Mouse (Mus musculus) limb, embryonic 14.5 days (tissue): ENCODE results near the gene Krtap7-1. TPM values are rescaled to one million over a fixed set of nuclear protein-coding genes. Genes with fewer than 3 reads are reported as not detected.

Experiments
- ATAC-seq: fragments of 200-750 bp; cut with Nextera tagmentation; 2 replicates; pipeline ENCODE4 v1.8.0; 2017; ENCODE audit warnings: low read depth, moderate number of reproducible peaks, moderate TSS enrichment; ENCODE audit not compliant: low FRiP score
- DNase-seq: peaks from one replicate; pipeline ENCODE4 v3.0.0-alpha.2; 2015; ENCODE audit warnings: low spot score
- H3K27ac ChIP-seq: fragments of 300-500 bp; sonication (generic); replicated peaks from 2 replicates; pipeline ENCODE4 v1.5.1; 2014; ENCODE audit warnings: low read depth, mild to moderate bottlenecking, low read length, moderate library complexity, mixed read lengths
- H3K27me3 ChIP-seq: fragments of 300-500 bp; sonication (generic); 2 replicates; pipeline ENCODE4 v1.6.1; 2014; ENCODE audit warnings: low read length, mixed read lengths; ENCODE audit not compliant: control insufficient read depth, insufficient read depth
- H3K36me3 ChIP-seq: fragments of 300-500 bp; sonication (generic); 2 replicates; pipeline ENCODE4 v1.6.1; 2014; ENCODE audit warnings: mild to moderate bottlenecking, low read length, moderate library complexity, mixed read lengths; ENCODE audit not compliant: control insufficient read depth, insufficient read depth
- H3K4me1 ChIP-seq: fragments of 300-500 bp; sonication (generic); 2 replicates; pipeline ENCODE4 v1.6.1; 2014; ENCODE audit warnings: antibody characterized with exemption, low read length, mixed read lengths; ENCODE audit not compliant: control insufficient read depth, insufficient read depth
- H3K4me2 ChIP-seq: fragments of 300-500 bp; sonication (generic); replicated peaks from 2 replicates; pipeline ENCODE4 v1.6.1; 2014; ENCODE audit warnings: low read depth, mild to moderate bottlenecking, low read length, moderate library complexity; ENCODE audit not compliant: severe bottlenecking
- H3K4me3 ChIP-seq: fragments of 300-500 bp; sonication (generic); replicated peaks from 2 replicates; pipeline ENCODE4 v1.5.1; 2014; ENCODE audit warnings: low read length
- H3K9ac ChIP-seq: fragments of 300-500 bp; sonication (generic); 2 replicates; pipeline ENCODE4 v1.6.1; 2014; ENCODE audit warnings: mild to moderate bottlenecking, low read depth, low read length, moderate library complexity; ENCODE audit not compliant: severe bottlenecking
- H3K9me3 ChIP-seq: fragments of 300-500 bp; sonication (generic); 2 replicates; pipeline ENCODE4 v1.6.1; 2016; ENCODE audit warnings: low read length; ENCODE audit not compliant: control insufficient read depth
- POLR2A ChIP-seq: fragments of 200-500 bp; IDR thresholded peaks from 2 replicates; pipeline ENCODE4 v1.8.0; 2012; ENCODE audit warnings: inconsistent platforms, mild to moderate bottlenecking, moderate library complexity, borderline replicate concordance; ENCODE audit not compliant: insufficient read depth, insufficient read length; ENCODE audit errors: extremely low read depth
- WGBS: fragments of 180-500 bp; shearing (Covaris S2); extraction: QIAGEN DNeasy Blood & Tissue Kit; methylation state at CpG from one replicate; pipeline ENCODE4 v1.1.7; 2014; 5-methylcytosine and 5-hydroxymethylcytosine counted together
- polyA plus RNA-seq, 2 experiments: library from polyadenylated mRNA; depleted of rRNA in 1 of 2; stranded (reverse) in 1 of 2; unstranded in 1 of 2; fragments of >200 nt; fragmentation: Nextera tagmentation in 1 of 2; extraction: Ambion mirVana in 1 of 2; gene quantifications; 2 replicates each; pipeline versions ENCODE4 v1.2.1 to v1.2.3; 2012 to 2014

The Krtap7-1 gene
- polyA plus RNA-seq, 2 experiments: not detected

DNA sequence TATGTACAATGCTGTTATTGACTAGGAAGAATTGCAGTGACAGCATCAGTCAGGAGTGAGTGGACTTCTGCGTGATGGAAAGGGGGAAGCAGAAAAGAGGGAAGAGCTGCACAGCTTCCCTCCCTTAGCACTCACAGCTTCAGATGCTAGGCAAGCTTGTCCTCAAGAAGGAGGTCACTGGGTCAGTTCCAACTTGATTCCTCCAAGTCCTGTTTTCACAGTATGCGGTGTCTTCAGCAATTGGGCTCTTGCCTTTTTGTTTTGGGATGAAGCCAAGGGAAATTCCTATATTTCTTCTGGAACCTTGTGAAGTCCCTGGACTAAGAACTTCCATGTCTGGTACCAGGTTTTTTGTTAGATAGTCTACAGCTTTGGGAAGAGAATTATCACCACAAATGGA lies 4.6 kb downstream of the Krtap7-1 start:
- Histone ChIP-seq H3K9me3 (no peaks in the 10 kb centered on the region), H3K9ac (no peak overlapping the region), H3K4me1 (no peaks in the 10 kb centered on the region), H3K27me3 (no peaks in the 10 kb centered on the region), H3K36me3 (no peaks in the 10 kb centered on the region), H3K4me2 (no peak overlapping the region), H3K27ac (no peak overlapping the region), H3K4me3 (no peak overlapping the region)
- ATAC-seq: no peak
- no peak for TF ChIP-seq POLR2A
- DNase-seq: no peak
- WGBS: 55% methylated on average over 2 of the region's 2 CpGs

DNA sequence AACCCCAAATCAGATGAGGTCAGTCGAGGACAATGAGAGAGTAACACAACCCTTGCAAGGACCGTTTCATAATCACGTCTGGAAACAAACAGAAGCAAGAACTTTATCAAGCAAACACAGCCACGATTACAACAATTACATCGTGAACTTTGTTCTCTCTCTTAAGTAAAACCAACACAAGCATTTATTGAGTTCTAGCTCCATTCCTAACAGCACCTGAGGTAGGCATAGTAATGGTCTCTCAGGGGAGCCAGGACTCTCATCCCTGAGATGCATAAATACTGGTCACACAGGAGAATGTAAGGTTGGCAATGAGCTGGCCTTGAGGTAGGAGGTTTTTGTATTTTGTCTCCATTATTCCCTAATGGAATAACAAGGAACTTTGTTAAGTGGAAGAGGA lies 6.3 kb downstream of the Krtap7-1 start:
- Histone ChIP-seq H3K27ac (no peak overlapping the region), H3K27me3 (no peaks in the 10 kb centered on the region), H3K4me3 (no peak overlapping the region), H3K4me1 (no peaks in the 10 kb centered on the region), H3K9me3 (no peaks in the 10 kb centered on the region), H3K9ac (no peak overlapping the region), H3K4me2 (no peak overlapping the region), H3K36me3 (no peaks in the 10 kb centered on the region)
- no peak for TF ChIP-seq POLR2A
- no peak for DNase-seq
- no peak for ATAC-seq
- WGBS: 80% methylated on average over 5 of the region's 5 CpGs

DNA sequence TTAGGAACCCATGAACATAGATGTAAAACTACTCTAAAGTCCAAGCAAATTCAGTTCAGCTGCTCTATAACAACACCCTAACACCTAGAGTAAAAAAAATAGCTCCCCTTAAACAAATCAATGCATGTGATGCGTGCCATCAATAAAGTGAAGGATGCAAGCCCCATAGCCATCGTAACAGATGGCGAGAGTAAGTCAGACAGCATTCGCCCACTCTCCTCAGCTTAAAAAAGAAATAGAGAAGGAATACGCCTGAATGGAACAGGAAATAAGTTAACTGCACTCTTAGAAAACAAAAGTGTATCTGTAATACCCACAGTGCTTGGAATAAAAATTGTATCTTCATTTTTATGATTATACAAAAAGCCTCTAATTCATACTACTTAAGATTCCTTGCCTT lies 11.1 kb downstream of the Krtap7-1 start:
- Histone ChIP-seq H3K9ac (no peak overlapping the region), H3K9me3 (no peaks in the 10 kb centered on the region), H3K27me3 (no peaks in the 10 kb centered on the region), H3K4me2 (no peak overlapping the region), H3K4me1 (no peaks in the 10 kb centered on the region), H3K36me3 (no peaks in the 10 kb centered on the region), H3K4me3 (no peak overlapping the region), H3K27ac (no peak overlapping the region)
- DNase-seq (no peak), ATAC-seq (no peak)
- whole genome bisulfite sequencing: 90% methylated on average over 5 of the region's 5 CpGs
- TF ChIP-seq POLR2A: no peak

DNA sequence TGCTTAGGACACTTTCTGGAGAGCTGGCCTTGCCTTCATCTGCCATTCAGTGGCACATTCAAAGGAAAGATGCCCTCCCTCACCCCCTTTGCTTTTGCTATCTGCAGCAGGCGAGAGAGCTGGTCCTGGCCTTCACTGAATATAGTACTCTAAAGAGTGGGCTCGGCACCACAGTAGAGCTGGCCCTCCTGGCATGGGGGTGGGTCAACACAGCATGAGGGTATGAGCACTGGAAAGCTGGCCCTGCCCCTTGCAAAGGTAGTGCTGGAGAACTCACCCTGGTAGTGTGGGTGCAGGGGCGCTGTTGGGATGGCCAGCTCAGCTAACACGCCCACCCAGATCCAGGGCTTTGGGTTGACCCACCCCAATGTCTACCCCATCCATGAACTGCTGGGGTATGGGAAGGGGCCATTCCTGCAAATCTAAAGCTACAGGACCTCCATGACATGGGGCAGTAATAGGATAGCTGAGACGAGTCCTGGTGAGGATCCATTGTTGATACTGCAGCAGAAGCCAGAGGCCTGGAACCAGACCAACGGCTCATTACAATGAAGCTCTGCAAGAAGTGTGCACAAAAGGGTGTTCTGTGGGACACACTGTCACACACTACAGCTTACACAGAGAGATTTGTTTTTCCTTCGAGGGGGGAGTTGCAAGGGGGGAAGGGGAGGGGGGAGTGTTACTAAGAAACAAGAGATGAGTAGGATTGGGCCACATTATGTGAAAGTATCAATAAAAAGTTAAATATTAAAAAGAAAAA lies 12.5 kb downstream of the Krtap7-1 start:
- no peak for TF ChIP-seq POLR2A
- no peak overlapping the region for H3K4me3 ChIP-seq
- no peaks in the 10 kb centered on the region for H3K9me3 ChIP-seq
- no peaks in the 10 kb centered on the region for H3K27me3 ChIP-seq
- no peak for ATAC-seq
- no peak overlapping the region for H3K4me2 ChIP-seq
- H3K27ac ChIP-seq: no peak overlapping the region
- DNase-seq: no peak
- H3K36me3 ChIP-seq: no peaks in the 10 kb centered on the region
- H3K4me1 ChIP-seq: no peaks in the 10 kb centered on the region
- WGBS: 88% methylated on average over 7 of the region's 7 CpGs
- no peak overlapping the region for H3K9ac ChIP-seq

DNA sequence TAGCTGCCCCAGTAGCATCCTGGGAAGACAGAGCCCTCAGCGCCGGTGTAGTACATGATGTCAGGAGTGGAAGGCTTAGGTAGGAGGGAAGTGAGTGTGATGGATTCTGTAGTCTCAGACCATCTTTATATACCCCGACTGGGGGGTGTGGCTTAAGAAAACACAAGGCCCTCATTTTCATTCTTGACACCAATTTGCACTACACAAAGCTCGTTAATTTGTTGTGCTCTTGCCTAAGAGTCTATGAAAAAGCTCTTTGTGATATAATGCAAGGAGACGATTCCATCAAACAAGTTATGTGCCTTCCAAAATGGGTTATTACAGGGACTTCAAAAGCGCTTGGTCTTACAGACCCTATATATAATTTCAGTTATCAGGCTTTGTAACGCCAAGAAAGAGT lies 20.3 kb downstream of the Krtap7-1 start, which contains the start of gene Krtap8-1:
TSS of gene Krtap8-1 (minus strand) at position 101 of the 400 bp plus-strand sequence.
- no peak within 1 kb of the TSS for H3K4me3 ChIP-seq
- no peak within 1 kb of the TSS for H3K27ac ChIP-seq
- H3K4me2 ChIP-seq: no peak within 1 kb of the TSS
- TF ChIP-seq POLR2A: no peak
- no peak within 1 kb of the TSS for H3K9ac ChIP-seq
- DNase-seq (no peak), ATAC-seq (no peak)
- H3K36me3 ChIP-seq: no peaks in the 10 kb centered on the region
- H3K9me3 ChIP-seq: no peaks in the 10 kb centered on the region
- WGBS: 88% methylated on average over 7 of the region's 7 CpGs
- no peaks in the 10 kb centered on the region for H3K4me1 ChIP-seq
- H3K27me3 ChIP-seq: no peaks in the 10 kb centered on the region
